Mouse (Mus musculus): ENCODE data around the gene Gpr153.

DNA sequence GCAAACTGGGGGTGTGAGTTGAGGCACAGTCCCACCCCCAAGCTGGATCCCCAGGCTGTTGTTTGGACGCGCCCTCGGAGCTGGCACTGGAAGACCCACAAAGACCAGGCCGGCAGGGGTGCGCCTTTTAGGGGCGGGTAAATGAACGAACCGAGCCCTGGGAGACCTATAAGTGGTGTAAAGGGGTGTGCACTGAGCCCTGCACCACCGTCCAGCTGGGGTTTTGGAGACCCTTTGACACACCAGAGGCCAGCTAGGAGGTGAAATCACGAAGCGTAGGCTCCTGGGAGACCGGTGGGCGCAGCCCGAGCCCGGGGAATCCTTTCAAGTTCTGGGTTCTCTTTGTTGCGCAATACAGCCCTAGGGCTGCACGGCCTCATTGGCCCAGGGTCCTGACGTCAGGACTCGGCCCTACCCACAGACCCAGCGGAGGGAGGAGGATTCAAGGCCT, 674 bp downstream of the Gpr153 start:
- TF ChIP-seq CTCF (IDR thresholded peaks at IDR 0.05; ENCODE audit: low read depth), result no peak
- TF ChIP-seq EP300 (IDR thresholded peaks at IDR 0.05; ENCODE audit: low read depth), result no peak
